Mouse (Mus musculus) kidney, adult 8-10 months (tissue): ENCODE results near the gene Zfp36l3.
"Not testable (repeated sequence)": the region's sequence is repeated elsewhere in the genome, so short reads cannot be mapped to it uniquely, and the experiment has no call there.

ENCODE experiments used
- DNase-seq, 2 experiments: peaks; one replicate each; pipeline ENCODE4 v3.0.0; 2022

Gene Zfp36l3

GRCm38 (mm10) chrX:53776276-53776675 is at the start of gene Zfp36l3:
TSS of gene Zfp36l3 (minus strand) at chrX:53776394.
- DNase-seq, result no peak

GRCm38 (mm10) chrX:53799074-53799473 is 22.9 kb upstream of the Zfp36l3 start:
- DNase-seq, result no peak

- not testable (repeated sequence) for DNase-seq
Measured at GRCm38 (mm10) chrX:53797519-53797918, 21.3 kb upstream of the Zfp36l3 start, which contains the start of gene Xlr. TSS of gene Xlr (minus strand) at chrX:53797706.

- DNase-seq, result no peak
Measured at GRCm38 (mm10) chrX:53757736-53758135, 18.5 kb downstream of the Zfp36l3 start, which contains the start of gene 1700013H16Rik. TSS of gene 1700013H16Rik (minus strand) at chrX:53757831.

GRCm38 (mm10) chrX:53752851-53753250 is 23.3 kb downstream of the Zfp36l3 start:
- DNase-seq, result no peak

- no peak for DNase-seq
Measured at GRCm38 (mm10) chrX:53728967-53729366, 47.2 kb downstream of the Zfp36l3 start.

GRCm38 (mm10) chrX:53724596-53724995 is 51.6 kb downstream of the Zfp36l3 start, which contains the start of gene 4930502E18Rik:
TSS of gene 4930502E18Rik (plus strand) at chrX:53724826.
- no peak for DNase-seq
